Mouse (Mus musculus): Measurements from ENCODE around the gene Fam57b. TPM values are rescaled to one million over a fixed set of nuclear protein-coding genes. Genes with fewer than 3 reads are reported as not detected.

Gene Fam57b
- polyA plus RNA-seq, 1 experiment from 2014 or later: 65.4 TPM

- ATAC-seq (replicated peaks): no peak
- no peaks in the 10 kb centered on the region for H3K27me3 ChIP-seq (replicated peaks)
- no peaks in the 10 kb centered on the region for H3K9me3 ChIP-seq
- H3K4me3 ChIP-seq: no peak overlapping the region
- H3K27ac ChIP-seq: no peak overlapping the region
- H3K4me1 ChIP-seq: peaks cover 18% of the 10 kb centered on the region
- H3K9ac ChIP-seq: no peak overlapping the region
- WGBS: 91% methylated on average over 6 of the region's 6 CpGs
- no peak overlapping the region for H3K4me2 ChIP-seq
- H3K36me3 ChIP-seq (replicated peaks): no peaks in the 10 kb centered on the region
Measured at GRCm38 (mm10) chr7:126803181-126803580, 5.7 kb downstream of the Fam57b start.

DNA sequence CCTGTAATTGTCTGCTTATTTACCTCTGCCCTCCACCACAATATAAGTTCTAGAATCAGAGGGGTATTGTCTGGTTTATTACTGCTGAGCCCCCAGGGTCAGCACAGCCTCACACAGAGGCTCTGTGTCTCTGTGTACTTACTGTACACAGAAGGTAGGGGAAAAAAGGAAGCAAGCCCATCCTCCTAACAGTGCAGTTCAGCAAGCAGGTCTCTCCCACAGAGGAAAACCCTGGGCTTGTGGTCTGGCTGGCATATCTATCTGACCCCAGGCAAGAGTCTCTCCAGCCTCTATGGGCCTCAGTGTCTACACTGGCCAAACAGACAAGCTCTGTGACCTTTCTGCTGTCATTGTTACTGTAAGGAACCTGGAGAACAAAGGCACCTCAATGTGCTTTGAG is 6.3 kb downstream of the Fam57b start:
- Histone ChIP-seq H3K4me3 (no peak overlapping the region), H3K9ac (no peak overlapping the region), H3K4me2 (no peak overlapping the region), H3K9me3 (no peaks in the 10 kb centered on the region), H3K4me1 (peaks cover 22% of the 10 kb centered on the region), H3K27me3 (replicated peaks) (no peaks in the 10 kb centered on the region), H3K36me3 (replicated peaks) (no peaks in the 10 kb centered on the region), H3K27ac (no peak overlapping the region)
- no peak for ATAC-seq (replicated peaks)

DNA sequence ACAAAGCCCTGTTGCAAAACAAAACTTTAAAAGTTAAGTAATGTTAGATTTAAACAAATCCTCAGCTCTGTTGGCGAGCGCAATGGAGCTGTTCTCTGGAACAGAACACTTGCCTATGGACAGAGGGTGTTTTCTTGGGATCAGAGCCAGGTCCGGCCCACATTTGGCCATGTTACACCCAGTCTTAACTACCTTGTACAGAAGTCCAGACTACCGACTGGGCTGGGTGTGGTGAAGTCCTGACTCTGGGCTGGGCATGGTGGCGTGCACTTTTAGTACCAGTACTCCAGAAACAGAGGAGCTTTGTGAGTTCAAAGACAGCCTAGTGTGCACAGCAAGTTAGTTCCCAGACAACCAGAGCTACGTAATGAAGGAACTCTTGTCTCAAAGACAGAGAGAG is 9.5 kb downstream of the Fam57b start:
- no peak for ATAC-seq (replicated peaks)
- Histone ChIP-seq H3K9ac (no peak overlapping the region), H3K27ac (no peak overlapping the region), H3K4me2 (no peak overlapping the region), H3K4me3 (no peak overlapping the region), H3K4me1 (peaks cover 18% of the 10 kb centered on the region), H3K9me3 (no peaks in the 10 kb centered on the region), H3K36me3 (replicated peaks) (no peaks in the 10 kb centered on the region), H3K27me3 (replicated peaks) (no peaks in the 10 kb centered on the region)
- WGBS: 83% methylated on average over 6 of the region's 6 CpGs

DNA sequence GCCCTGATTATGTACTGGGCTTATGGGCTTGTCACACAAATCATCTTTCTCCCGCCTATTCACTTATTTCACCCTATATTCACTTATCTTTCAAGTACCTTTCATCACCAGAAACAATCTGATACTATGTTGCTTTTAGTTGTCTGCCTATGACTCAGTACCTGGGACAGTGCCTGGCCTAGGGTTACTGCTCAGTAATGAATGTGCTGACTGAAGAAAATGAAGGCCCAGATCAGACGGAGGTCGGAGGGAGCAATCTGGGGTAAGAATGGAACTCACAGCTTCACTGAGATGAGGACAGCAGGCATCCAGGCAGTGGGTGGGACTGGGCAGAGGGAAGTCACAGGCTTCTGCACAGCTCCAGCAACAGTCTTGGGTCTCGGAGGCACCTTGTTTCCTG is 9.9 kb downstream of the Fam57b start:
- Histone ChIP-seq H3K27me3 (replicated peaks) (no peaks in the 10 kb centered on the region), H3K4me2 (peak overlapping the region; percentile 73; the same call in 1 of the 2 replicates), H3K4me3 (no peak overlapping the region), H3K9me3 (no peaks in the 10 kb centered on the region), H3K36me3 (replicated peaks) (no peaks in the 10 kb centered on the region), H3K4me1 (peaks cover 18% of the 10 kb centered on the region), H3K9ac (no peak overlapping the region), H3K27ac (no peak overlapping the region)
- WGBS: 74% methylated on average over 4 of the region's 4 CpGs
- no peak for ATAC-seq (replicated peaks)

DNA sequence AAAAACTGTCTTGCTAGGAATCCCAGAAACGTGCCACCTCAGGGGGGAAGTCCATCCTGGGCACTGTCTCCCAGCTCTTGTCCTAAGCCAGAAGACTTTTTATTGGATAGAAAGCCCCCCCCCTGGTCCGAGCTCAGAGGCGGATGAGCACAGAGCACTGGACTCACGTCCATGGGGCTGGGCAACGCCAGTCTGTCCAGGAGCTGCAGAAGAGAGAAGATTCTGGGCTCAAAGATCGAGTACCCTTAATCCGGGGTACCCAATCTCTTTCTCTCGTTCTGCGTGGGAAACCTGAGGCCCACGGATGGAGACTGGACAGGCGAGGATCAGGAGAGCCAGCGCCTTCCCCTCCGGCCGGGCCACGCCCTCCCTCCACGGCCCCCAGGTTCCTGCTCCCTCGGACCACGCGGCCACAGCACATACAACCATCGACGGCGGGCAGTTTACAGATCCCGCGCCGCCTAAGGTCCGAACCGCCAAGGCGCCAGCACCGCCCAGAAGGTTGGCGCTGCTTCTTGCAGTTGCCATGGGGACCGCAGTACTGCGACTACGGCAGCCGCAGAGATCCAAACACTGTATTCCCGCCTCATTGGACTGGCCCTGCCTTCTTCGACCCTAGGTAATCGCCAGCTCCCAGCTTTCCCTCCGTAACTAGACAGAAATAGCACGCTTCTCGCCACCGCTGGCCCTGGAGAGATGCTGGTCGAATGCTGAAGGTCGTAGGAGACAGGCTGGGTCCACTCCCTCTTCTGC is 11.4 kb downstream of the Fam57b start:
- H3K9me3 ChIP-seq: no peaks in the 10 kb centered on the region
- peak; percentile 94 for ATAC-seq (replicated peaks)
- peak overlapping the region; percentile 73 for H3K4me2 ChIP-seq
- peaks cover 18% of the 10 kb centered on the region for H3K4me1 ChIP-seq
- H3K36me3 ChIP-seq (replicated peaks): no peaks in the 10 kb centered on the region
- peak overlapping the region; percentile 83 for H3K9ac ChIP-seq
- WGBS: under 1% methylated on average over 41 of the region's 43 CpGs
- H3K4me3 ChIP-seq: peak overlapping the region; percentile 84
- peak overlapping the region; percentile 79 for H3K27ac ChIP-seq
- H3K27me3 ChIP-seq (replicated peaks): no peaks in the 10 kb centered on the region

GRCm38 (mm10) chr7:126809723-126810369 is 12.4 kb downstream of the Fam57b start:
- H3K4me3 ChIP-seq: no peak overlapping the region
- no peak for ATAC-seq (replicated peaks)
- peak overlapping the region; percentile 73 for H3K4me2 ChIP-seq
- H3K4me1 ChIP-seq: peaks cover 18% of the 10 kb centered on the region
- H3K27me3 ChIP-seq (replicated peaks): no peaks in the 10 kb centered on the region
- no peak overlapping the region; the same call in 1 of the 2 replicates for H3K27ac ChIP-seq
- H3K9me3 ChIP-seq: no peaks in the 10 kb centered on the region
- H3K36me3 ChIP-seq (replicated peaks): no peaks in the 10 kb centered on the region
- WGBS: 60% methylated on average over 5 of the region's 5 CpGs
- H3K9ac ChIP-seq: 0 out of 2 replicates have a peak overlapping the region, but pooled peaks have one; percentile 83

DNA sequence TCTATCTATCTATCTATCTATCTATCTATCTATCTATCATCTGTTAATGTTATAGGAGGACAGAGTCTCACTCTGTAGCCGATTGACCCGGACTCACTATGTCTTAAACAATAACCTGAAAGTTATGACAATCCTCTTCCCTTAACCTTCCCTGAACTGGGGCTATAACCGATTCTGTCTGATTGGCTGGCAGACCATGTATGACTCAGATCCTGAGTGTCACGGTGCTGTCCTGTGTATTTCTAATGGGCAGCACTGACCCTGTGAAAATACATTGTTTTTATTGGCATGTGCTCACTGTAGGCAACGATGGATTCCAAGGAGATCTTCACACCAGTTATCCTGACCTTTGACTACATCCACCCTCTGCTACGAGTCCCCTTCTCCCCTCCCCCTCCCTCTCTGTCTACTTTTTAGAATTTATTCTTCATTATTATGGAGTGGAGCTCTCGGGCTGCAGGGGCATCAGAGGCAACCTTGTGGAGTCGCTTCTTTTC is 18.3 kb downstream of the Fam57b start:
- no peak for ATAC-seq (replicated peaks)

GRCm38 (mm10) chr7:126816494-126816893 is 19.0 kb downstream of the Fam57b start:
- no peak overlapping the region for H3K27ac ChIP-seq
- H3K27me3 ChIP-seq (replicated peaks): no peaks in the 10 kb centered on the region
- no peaks in the 10 kb centered on the region for H3K4me1 ChIP-seq
- no peaks in the 10 kb centered on the region for H3K9me3 ChIP-seq
- H3K4me3 ChIP-seq: no peak overlapping the region
- WGBS: 87% methylated on average over 8 of the region's 8 CpGs
- no peak overlapping the region for H3K9ac ChIP-seq
- no peaks in the 10 kb centered on the region for H3K36me3 ChIP-seq (replicated peaks)
- ATAC-seq (replicated peaks): no peak
- no peak overlapping the region for H3K4me2 ChIP-seq

More for the DNA sequence above, 18.3 kb downstream of the Fam57b start:
- WGBS: 50% methylated on average over 8 of the region's 8 CpGs
- no peak overlapping the region for H3K27ac ChIP-seq
- no peaks in the 10 kb centered on the region for H3K27me3 ChIP-seq (replicated peaks)
- H3K36me3 ChIP-seq (replicated peaks): no peaks in the 10 kb centered on the region
- H3K4me2 ChIP-seq: no peak overlapping the region
- H3K9ac ChIP-seq: no peak overlapping the region
- H3K4me3 ChIP-seq: no peak overlapping the region
- H3K4me1 ChIP-seq: no peaks in the 10 kb centered on the region
- H3K9me3 ChIP-seq: no peaks in the 10 kb centered on the region

DNA sequence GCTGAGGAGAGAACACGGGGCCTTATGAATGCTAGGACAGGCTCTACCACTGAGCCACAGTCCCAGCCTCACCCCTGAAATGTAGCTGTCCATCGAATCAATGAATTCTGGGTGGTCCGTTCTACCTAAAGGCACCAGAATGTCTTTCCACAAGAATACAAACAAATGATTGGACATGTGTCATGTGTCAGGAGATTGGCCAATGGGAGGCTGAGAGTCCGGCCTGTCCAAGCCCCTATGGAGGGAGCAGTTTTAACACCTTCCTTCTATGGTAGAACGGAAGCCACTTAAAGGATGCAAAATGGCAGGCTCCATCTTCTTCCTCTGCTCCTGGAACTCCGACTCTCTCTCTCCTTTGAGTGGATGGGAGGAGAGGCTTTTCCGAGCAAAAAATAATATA is 20.1 kb downstream of the Fam57b start:
- Histone ChIP-seq H3K9ac (no peak overlapping the region), H3K4me2 (no peak overlapping the region), H3K4me3 (no peak overlapping the region), H3K9me3 (no peaks in the 10 kb centered on the region), H3K27me3 (replicated peaks) (no peaks in the 10 kb centered on the region), H3K4me1 (peaks cover 10% of the 10 kb centered on the region), H3K27ac (no peak overlapping the region), H3K36me3 (replicated peaks) (no peaks in the 10 kb centered on the region)
- no peak for ATAC-seq (replicated peaks)
- 82% methylated on average over 7 of the region's 7 CpGs for WGBS

DNA sequence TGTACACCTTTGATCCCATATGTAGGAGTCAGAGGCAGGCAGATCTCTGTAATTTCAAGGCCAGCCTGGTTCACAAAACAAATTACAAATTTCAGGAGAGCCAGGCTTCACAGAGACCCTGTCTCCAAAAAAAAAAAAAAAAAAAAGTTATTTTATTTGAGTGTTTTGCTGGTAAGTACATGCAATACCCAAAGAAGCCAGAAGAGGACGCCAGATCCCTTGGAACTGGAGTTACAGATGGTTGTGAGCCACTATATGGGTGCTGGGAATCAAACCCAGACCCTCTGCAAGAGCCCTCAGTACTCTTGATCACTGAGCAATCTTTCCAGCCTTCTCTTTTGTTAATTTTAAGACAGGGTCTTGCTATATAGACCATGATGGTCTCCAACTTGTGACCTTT is 21.4 kb downstream of the Fam57b start:
- Histone ChIP-seq H3K27ac (no peak overlapping the region), H3K4me3 (no peak overlapping the region), H3K9me3 (no peaks in the 10 kb centered on the region), H3K4me2 (no peak overlapping the region), H3K9ac (no peak overlapping the region), H3K27me3 (replicated peaks) (no peaks in the 10 kb centered on the region), H3K36me3 (replicated peaks) (no peaks in the 10 kb centered on the region), H3K4me1 (peaks cover 13% of the 10 kb centered on the region)
- no peak for ATAC-seq (replicated peaks)
- 39% methylated on average over 1 of the region's 1 CpGs for WGBS

- H3K36me3 ChIP-seq (replicated peaks): no peaks in the 10 kb centered on the region
- 22% methylated on average over 7 of the region's 7 CpGs for WGBS
Measured at GRCm38 (mm10) chr7:126821835-126822511, 24.5 kb downstream of the Fam57b start.

DNA sequence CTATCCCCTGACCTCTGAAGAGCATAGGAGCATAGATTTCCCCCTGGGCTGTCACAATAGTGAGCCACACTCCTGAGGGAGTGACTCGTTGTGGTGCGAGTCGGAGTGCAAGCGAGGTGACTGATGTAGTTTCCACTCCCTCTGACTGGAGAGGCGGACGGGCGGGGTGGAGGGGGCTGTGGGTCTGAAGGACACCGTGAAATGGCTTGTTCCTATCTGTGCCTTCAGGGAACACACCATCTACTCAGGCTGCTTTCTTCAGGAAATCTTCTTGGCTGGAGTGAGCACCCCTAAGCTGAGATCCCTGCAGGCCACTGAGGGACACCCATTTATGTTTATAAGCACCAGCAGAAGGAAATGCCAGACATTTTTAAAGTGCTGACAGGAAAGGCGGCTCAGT is 25.3 kb downstream of the Fam57b start:
- Histone ChIP-seq H3K4me2 (peak overlapping the region; percentile 72), H3K9me3 (no peaks in the 10 kb centered on the region), H3K9ac (peak overlapping the region; percentile 96), H3K4me1 (peaks cover 47% of the 10 kb centered on the region), H3K36me3 (replicated peaks) (no peaks in the 10 kb centered on the region), H3K27ac (peak overlapping the region; percentile 91), H3K4me3 (peak overlapping the region; percentile 86), H3K27me3 (replicated peaks) (no peaks in the 10 kb centered on the region)
- peak; percentile 37 for ATAC-seq (replicated peaks)
- WGBS: 7% methylated on average over 9 of the region's 9 CpGs

More at GRCm38 (mm10) chr7:126821835-126822511, 24.5 kb downstream of the Fam57b start:
- peak; percentile 6; the same call in 1 of the 2 replicates for ATAC-seq (replicated peaks)
- Histone ChIP-seq H3K4me2 (peak overlapping the region; percentile 72), H3K4me1 (peaks cover 44% of the 10 kb centered on the region), H3K27me3 (replicated peaks) (no peaks in the 10 kb centered on the region), H3K9me3 (no peaks in the 10 kb centered on the region), H3K27ac (peak overlapping the region; percentile 91), H3K4me3 (peak overlapping the region; percentile 86), H3K9ac (peak overlapping the region; percentile 96; the same call in 1 of the 2 replicates)

Data from midbrain, embryonic 15.5 days (tissue).